Mouse (Mus musculus) c-Kit-positive CD71-positive TER-119-negative erythroid progenitor cells, embryonic 14.5 days (primary cell): ENCODE measurements around the gene Cmip.

Experiments
- DNase-seq: peaks from one replicate; pipeline ENCODE4 v3.0.0-alpha.2; 2013; ENCODE audit warnings: low read depth

Gene Cmip

GRCm38 (mm10) chr8:117297913-117298518, 41.2 kb downstream of the Cmip start:
- peak; percentile 78 for DNase-seq

DNA sequence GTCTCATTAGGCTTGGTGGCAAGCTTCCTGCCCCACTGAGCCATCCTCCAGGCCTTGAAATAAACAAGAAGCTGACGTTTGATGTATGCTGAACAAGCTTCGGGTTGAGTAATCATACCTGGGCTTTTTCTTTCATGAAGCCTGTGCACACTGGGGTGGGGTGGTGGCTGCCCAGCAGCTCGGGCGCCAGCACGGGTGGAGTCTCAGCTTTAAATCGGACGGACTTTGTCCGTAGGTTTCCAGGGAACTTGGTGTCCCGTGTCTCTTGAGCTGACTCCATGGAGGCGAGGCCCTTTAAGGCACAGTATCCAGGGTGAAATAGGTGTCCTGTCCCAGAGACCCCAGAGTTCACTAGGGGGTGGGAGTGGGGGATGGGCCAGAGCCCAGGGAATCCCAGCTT, 42.3 kb downstream of the Cmip start:
- DNase-seq = no peak

GRCm38 (mm10) chr8:117300188-117300587, 43.3 kb downstream of the Cmip start:
- DNase-seq = no peak

GRCm38 (mm10) chr8:117301457-117302041, 44.7 kb downstream of the Cmip start:
- DNase-seq = no peak

DNA sequence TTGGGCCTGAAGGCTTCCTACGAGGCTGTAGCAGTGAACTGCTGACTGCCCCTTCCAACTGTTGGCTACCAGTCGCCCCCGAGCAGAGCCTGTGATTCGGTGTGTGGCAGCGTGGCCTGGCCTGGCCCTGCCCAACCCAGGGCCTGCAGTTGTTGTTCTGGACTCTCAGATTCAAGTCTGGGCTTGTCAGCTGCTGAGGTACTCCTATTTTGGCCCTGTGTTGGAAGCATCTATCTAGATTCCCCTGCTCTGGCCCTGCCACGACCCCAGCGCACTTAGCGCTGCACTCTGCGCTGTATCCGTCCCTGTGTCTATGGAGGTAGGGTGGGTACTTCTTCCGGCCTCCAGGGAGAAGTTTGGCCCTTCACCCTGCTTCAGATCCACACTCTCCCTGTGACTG, 45.2 kb downstream of the Cmip start:
- no peak for DNase-seq

DNA sequence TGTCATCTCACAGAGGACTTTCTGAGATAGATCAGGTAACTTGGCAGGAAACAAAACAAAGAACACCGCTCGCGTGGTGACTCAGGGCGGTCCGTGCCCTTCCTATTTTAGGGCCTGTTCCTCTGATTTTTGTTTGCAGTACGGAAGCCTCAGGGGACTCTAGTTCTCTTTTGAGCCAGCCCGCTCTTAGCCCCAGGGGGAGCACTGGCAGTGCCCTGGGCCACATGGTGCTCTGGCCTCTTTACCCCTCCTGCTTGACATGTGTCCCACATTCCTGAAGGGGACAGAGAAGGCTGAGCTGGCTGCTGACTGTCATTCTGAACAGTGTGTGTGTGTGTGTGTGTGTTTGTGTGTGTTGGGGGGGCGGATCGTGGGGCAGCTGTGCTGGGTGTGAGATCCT, 46.8 kb downstream of the Cmip start:
- no peak for DNase-seq

- no peak for DNase-seq
Observed at GRCm38 (mm10) chr8:117305405-117305804, 48.5 kb downstream of the Cmip start.

- DNase-seq = no peak
Observed at GRCm38 (mm10) chr8:117306756-117307155, 49.9 kb downstream of the Cmip start.

GRCm38 (mm10) chr8:117307221-117307620, 50.4 kb downstream of the Cmip start:
- DNase-seq = no peak

DNA sequence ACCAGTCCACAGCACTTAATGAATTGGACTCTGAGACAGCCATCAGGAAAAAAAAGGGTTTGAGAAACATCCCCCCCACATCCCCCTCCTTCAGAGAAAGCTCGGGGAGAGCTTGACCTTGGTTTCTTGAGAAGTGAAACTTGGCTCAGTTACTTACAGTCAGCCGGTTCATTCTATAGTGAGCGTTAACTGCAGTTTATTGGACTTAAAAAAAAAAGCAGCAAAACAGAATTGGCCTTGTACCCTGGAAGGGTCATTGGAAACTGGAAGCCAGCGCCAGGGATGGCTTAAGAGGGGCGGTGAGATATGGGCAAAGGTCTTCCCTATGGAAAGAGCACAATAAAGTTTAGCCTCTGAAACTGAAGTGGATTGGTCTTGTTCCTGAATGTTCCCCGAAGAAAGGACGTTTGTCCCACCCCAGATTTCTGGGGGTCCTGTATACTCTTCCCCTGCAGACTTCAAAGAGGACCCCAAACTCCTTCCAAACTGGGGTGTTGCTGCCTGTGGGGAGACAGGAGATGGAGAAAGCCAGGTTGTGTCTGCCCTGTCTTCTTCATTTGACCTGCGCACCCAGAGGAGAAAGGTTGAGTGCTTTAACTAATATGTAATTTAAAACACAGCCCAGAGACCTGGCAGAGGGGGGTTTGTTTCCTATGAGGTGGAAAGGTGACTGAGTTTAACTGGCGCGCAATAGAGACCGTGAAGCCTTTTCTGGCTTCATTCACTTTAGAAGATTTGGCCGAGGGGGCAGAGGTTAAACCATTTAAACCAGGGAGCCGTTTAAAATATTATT, 51.6 kb downstream of the Cmip start:
- no peak for DNase-seq

DNA sequence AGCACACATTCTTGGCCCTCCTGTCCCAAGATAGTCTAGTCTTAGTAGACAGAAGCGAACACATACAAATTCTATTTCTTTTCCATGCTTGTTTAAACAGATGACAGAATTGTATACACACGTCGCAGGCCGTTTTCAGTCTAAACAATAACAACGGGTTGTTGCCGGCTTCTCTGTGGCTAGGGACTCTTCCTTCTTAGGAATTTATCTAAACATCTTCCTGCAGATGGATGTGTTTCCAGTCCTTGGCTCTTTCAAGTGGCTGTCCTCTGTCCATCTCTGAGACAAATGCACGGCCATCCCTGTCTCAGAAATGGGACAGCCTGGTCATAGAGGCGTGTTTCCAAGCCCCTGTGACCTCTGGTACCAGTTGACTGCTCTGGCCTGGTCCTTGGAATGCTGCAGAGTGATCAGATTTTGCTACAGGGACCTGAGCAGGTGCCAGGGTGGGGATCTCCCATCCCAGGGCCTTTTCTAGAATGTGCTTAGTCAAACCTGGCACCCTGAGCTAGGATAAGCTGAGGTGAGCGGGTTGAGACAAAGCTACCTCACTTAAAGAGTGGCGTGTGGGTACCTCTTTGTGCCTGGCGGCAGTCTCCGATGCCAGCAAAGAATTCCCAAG, 52.9 kb downstream of the Cmip start:
- DNase-seq = no peak

DNA sequence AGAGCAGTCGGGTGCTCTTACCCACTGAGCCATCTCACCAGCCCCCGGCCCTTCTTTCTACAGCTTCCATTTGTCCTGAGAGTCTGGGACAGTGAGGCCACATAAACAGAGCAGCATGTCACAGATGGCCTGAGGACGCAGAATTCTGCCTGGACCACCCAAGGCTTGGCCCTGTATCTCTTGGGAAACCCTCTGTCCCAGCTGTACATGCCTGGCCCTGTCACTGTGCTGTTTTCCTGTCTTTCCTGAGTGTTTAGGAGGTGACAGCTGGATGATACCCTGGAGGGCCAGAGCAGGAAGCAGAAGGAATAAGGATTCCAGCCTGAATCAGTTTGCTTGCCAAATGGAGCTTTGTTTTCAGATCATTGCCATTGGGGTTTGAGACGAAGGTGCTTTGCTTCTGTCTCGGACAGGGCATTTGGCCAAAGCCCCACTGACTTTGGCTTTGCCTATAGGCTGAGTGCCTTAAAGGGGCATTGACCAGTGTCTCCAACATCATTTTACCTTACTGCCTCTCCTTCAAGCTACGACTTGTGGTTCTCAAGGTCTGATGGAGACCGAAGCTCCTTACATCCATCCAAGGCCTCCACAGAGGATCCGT, 54.2 kb downstream of the Cmip start:
- no peak for DNase-seq

- no peak for DNase-seq
Observed at GRCm38 (mm10) chr8:117314308-117314953, 57.6 kb downstream of the Cmip start.

- no peak for DNase-seq
Observed at GRCm38 (mm10) chr8:117315727-117316126, 58.9 kb downstream of the Cmip start.

GRCm38 (mm10) chr8:117317478-117317877, 60.6 kb downstream of the Cmip start:
- DNase-seq = no peak

DNA sequence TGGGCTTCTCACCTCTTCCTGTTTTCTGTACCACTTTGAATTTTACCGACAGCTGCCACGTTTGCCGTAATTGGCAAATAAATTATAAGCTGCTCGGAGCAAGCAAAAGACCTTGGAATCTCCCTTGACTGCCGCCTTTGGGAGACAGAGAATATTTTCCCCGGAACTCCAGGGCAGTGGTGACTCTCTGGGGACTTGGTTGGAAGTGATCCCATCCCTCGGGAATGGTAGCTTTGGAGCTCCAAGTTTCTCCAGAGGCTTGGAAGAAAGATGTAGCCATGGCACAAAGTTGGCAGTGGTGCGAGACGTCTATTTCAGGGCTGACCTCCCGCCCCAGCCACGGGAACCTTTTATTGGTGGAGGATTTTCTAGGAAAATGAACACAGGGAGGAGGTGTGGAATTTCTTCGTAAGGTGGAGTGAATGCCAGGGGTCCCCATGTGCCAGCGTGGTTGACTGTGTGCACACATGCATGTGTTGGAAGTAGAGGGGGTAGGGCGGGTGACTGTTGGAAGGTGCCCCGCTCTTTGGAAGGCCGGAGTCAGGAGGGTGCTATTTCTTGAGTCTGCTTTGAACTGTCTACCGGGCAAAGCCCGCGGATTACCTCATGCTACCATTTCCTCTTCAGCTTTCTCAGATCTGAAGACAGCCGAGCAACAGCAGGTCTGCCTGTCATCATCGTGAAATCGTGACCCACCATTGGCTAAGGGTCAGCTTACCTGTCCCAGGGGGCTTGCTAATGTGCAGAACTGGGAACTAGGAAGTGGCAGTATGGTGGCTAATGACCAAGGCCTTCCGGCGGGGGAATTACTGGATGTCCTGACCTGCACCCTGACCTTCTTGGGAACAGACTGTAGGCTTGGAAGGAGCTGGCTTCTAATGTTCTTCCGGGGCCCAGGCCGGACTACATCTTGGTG, 62.3 kb downstream of the Cmip start:
- DNase-seq = no peak

- DNase-seq = no peak
Observed at GRCm38 (mm10) chr8:117320616-117321015, 63.8 kb downstream of the Cmip start.

- no peak for DNase-seq
Observed at GRCm38 (mm10) chr8:117321232-117321631, 64.4 kb downstream of the Cmip start.

- DNase-seq = no peak
Observed at GRCm38 (mm10) chr8:117322021-117322420, 65.2 kb downstream of the Cmip start.

GRCm38 (mm10) chr8:117322715-117323310, 65.9 kb downstream of the Cmip start:
- peak; percentile 35 for DNase-seq
